Mouse (Mus musculus): ENCODE data around the gene Atf3. TPM values are rescaled to one million over a fixed set of nuclear protein-coding genes. Genes with fewer than 3 reads are reported as not detected.

The Atf3 gene
- polyA plus RNA-seq (2011; ENCODE audit: insufficient read depth, insufficient read length, low replicate concordance, missing spikeins) = 8.4 TPM in 1 of 2 replicates, not detected in the other

DNA sequence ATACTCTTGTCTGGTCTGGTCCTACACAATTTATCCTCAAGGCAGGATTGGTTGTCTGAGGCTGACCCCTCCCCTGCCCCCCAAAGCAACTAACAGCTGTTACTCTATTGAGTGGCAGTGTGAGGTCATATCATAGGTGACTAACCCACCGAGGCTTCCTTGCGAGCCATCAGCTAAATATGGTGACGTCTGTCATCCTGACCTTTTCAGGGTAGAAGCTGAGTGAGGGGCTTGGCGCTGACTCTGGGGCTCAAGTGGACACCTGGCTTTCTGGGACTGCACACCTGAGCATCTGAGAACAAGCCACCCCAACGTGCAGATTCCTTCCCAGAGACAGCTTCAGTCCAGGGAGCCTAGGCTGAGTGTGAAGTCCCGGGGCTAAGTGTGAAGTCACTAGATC, at the start of gene Atf3:
Atf3 (minus strand) TSS at position 101 of the 400 bp plus-strand sequence.
- Histone ChIP-seq H3K4me1 (ENCODE audit: control insufficient read depth, insufficient read depth, low read length) (no peaks in the 10 kb centered on the region), H3K27ac (ENCODE audit: control insufficient read depth, insufficient read depth, low read depth, low read length, poor library complexity) (no peak within 1 kb of the TSS), H3K4me3 (replicated peaks; ENCODE audit: control insufficient read depth, low read depth, low read length) (no peak within 1 kb of the TSS)
- TF ChIP-seq CTCF (IDR thresholded peaks at IDR 0.05; ENCODE audit: control insufficient read depth, insufficient read depth, low read length) (no peak), POLR2A (IDR thresholded peaks at IDR 0.05; ENCODE audit: borderline replicate concordance, control insufficient read depth, low read depth, low read length) (no peak)
- WGBS = 67% methylated on average over 6 of the region's 6 CpGs

DNA sequence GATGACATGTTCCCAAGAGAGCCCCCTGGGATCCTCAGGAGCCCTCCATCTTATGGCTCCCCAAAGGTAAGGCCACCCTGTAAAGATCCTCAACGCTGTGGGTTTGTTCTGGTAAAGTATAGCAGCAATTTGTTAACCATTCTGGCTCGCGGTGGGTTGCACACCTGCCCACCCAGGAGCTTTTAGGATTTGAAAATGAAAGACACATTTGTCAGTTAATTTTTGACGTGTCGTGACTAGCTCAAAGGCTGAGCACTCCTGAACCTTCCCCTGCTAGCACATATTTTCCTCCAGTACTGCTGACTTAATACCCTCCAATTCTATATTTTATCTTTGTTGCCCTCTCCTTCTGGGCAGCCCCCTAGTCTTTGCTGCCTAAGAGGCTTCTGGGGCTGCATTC, 49.3 kb upstream of the Atf3 start:
- TF ChIP-seq POLR2A (IDR thresholded peaks at IDR 0.05; ENCODE audit: borderline replicate concordance, control insufficient read depth, low read depth, low read length) (no peak), CTCF (IDR thresholded peaks at IDR 0.05; ENCODE audit: control insufficient read depth, insufficient read depth, low read length) (no peak)
- no peak overlapping the region for H3K27ac ChIP-seq (ENCODE audit: control insufficient read depth, insufficient read depth, low read depth, low read length, poor library complexity)

DNA sequence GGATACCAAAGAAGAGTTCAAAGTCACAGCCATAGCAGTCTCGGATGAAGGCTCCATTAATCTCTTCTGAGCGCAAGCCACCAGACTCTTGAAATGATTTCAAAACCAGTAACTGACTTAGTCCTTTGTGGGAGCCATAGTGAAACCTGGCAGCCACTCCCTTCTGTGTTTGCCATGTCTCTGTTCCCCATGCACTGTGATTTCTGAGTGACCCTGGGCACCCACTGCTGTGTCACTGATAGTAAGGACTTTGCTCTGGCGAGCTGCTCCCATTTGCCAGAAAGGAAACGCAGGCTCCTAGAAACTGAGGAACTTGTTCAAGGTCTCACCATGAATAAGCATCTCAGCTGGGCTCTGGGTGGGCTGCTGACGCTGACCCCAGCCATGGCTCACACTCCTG, 45.6 kb upstream of the Atf3 start:
- 67% methylated on average over 5 of the region's 5 CpGs for WGBS
- peaks cover 2% of the 10 kb centered on the region; the same call in 1 of the 2 replicates for H3K4me1 ChIP-seq (ENCODE audit: control insufficient read depth, insufficient read depth, low read length)
- H3K4me3 ChIP-seq (replicated peaks; ENCODE audit: control insufficient read depth, low read depth, low read length) = no peak overlapping the region
- no peak for TF ChIP-seq POLR2A (IDR thresholded peaks at IDR 0.05; ENCODE audit: borderline replicate concordance, control insufficient read depth, low read depth, low read length)
- no peak for TF ChIP-seq CTCF (IDR thresholded peaks at IDR 0.05; ENCODE audit: control insufficient read depth, insufficient read depth, low read length)
- H3K27ac ChIP-seq (ENCODE audit: control insufficient read depth, insufficient read depth, low read depth, low read length, poor library complexity) = no peak overlapping the region

More for the DNA sequence above, 49.3 kb upstream of the Atf3 start:
- peaks cover 3% of the 10 kb centered on the region; the same call in 1 of the 2 replicates for H3K4me1 ChIP-seq (ENCODE audit: control insufficient read depth, insufficient read depth, low read length)
- 79% methylated on average over 5 of the region's 5 CpGs for WGBS
- H3K4me3 ChIP-seq (replicated peaks; ENCODE audit: control insufficient read depth, low read depth, low read length) = no peak overlapping the region

DNA sequence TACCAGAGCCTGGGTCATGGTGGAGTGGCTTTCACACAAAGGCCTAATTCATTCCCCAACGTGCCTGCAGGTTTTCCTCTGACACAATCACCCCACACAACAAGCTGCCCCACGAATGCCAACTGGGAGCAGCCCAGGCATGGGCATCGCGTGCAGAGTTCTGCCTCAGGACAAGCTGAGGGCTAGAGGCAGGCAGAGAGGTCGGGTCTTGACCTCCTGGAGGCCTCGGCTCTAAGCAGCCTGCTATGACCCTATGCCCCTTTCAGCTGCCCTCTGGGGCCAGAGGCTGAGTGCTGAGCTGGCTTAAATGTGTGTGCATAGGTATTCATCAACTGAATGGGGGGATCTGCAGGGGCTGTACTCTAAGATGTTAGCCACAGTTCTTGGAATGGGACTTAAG, 44.0 kb upstream of the Atf3 start:
- peaks cover 2% of the 10 kb centered on the region; the same call in 1 of the 2 replicates for H3K4me1 ChIP-seq (ENCODE audit: control insufficient read depth, insufficient read depth, low read length)
- H3K27ac ChIP-seq (ENCODE audit: control insufficient read depth, insufficient read depth, low read depth, low read length, poor library complexity) = no peak overlapping the region
- WGBS = 69% methylated on average over 6 of the region's 6 CpGs
- H3K4me3 ChIP-seq (replicated peaks; ENCODE audit: control insufficient read depth, low read depth, low read length) = no peak overlapping the region
- no peak for TF ChIP-seq POLR2A (IDR thresholded peaks at IDR 0.05; ENCODE audit: borderline replicate concordance, control insufficient read depth, low read depth, low read length)
- TF ChIP-seq CTCF (IDR thresholded peaks at IDR 0.05; ENCODE audit: control insufficient read depth, insufficient read depth, low read length) = no peak

DNA sequence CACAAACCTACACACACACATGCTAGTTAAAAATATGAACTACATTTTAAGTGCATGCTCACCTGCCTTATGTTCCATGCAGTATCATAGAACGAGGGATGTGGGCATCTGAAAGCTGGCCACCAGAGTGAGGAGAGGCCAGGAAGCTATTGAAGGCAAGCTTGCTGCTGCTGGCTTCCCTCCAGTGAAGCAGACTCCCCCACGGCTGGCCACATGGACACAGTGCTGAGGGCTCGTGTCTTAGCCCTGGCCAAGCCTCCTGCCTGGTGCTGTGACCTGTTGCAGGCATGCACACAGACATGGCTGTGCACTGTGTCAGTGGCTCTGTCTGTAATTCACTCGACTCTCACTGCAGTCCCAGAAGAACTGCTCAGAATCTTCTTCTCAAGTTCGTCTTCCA, 41.8 kb upstream of the Atf3 start:
- Histone ChIP-seq H3K4me1 (ENCODE audit: control insufficient read depth, insufficient read depth, low read length) (no peaks in the 10 kb centered on the region; the same call in 1 of the 2 replicates), H3K4me3 (replicated peaks; ENCODE audit: control insufficient read depth, low read depth, low read length) (no peak overlapping the region), H3K27ac (ENCODE audit: control insufficient read depth, insufficient read depth, low read depth, low read length, poor library complexity) (no peak overlapping the region)
- TF ChIP-seq POLR2A (IDR thresholded peaks at IDR 0.05; ENCODE audit: borderline replicate concordance, control insufficient read depth, low read depth, low read length) (no peak), CTCF (IDR thresholded peaks at IDR 0.05; ENCODE audit: control insufficient read depth, insufficient read depth, low read length) (no peak)
- 23% methylated on average over 5 of the region's 5 CpGs for WGBS

DNA sequence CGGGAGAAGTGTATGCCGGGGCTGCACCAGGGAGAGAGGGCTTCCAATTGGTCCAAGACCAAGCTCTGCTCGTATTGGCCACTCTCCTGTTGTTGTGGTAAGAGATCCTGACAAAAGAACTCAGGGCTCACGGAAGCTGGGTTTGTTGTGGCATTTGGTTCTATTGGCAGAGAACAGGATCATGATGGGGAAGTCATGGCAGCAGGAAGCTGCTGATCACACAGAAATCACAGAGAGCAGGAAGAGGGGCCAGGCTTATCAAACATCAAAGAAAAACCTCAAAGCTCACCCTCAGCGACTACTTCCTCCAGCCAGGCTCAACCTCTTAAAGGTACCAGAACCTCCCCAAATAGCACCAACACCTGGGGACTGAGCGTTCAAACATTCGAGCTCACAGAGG, 41.3 kb upstream of the Atf3 start:
- Histone ChIP-seq H3K4me1 (ENCODE audit: control insufficient read depth, insufficient read depth, low read length) (peaks cover 3% of the 10 kb centered on the region), H3K27ac (ENCODE audit: control insufficient read depth, insufficient read depth, low read depth, low read length, poor library complexity) (no peak overlapping the region), H3K4me3 (replicated peaks; ENCODE audit: control insufficient read depth, low read depth, low read length) (no peak overlapping the region)
- TF ChIP-seq POLR2A (IDR thresholded peaks at IDR 0.05; ENCODE audit: borderline replicate concordance, control insufficient read depth, low read depth, low read length) (no peak), CTCF (IDR thresholded peaks at IDR 0.05; ENCODE audit: control insufficient read depth, insufficient read depth, low read length) (no peak)
- under 1% methylated on average over 7 of the region's 7 CpGs for WGBS

DNA sequence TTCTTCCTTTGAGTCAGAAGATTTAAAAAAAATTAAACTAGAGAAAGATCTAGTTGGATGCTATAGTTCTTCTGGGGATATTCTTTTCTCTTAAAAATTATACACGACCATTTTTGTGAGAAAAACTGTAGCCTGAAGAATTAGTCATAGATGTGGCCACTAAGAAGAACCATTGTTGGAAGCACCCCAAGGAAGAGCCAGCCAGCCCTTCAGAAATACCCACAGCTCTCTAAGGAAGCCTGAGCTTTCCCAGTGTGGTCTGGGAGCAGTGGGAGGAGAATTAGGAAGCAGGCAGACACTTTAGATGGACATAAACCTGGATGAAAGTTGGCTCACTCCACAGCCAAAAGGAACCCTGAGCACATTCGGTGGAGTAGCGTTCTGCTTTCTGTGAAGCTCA, 40.7 kb upstream of the Atf3 start:
- H3K4me3 ChIP-seq (replicated peaks; ENCODE audit: control insufficient read depth, low read depth, low read length) = no peak overlapping the region
- peaks cover 3% of the 10 kb centered on the region for H3K4me1 ChIP-seq (ENCODE audit: control insufficient read depth, insufficient read depth, low read length)
- TF ChIP-seq POLR2A (IDR thresholded peaks at IDR 0.05; ENCODE audit: borderline replicate concordance, control insufficient read depth, low read depth, low read length) = no peak
- 25% methylated on average over 3 of the region's 3 CpGs for WGBS
- no peak overlapping the region for H3K27ac ChIP-seq (ENCODE audit: control insufficient read depth, insufficient read depth, low read depth, low read length, poor library complexity)

DNA sequence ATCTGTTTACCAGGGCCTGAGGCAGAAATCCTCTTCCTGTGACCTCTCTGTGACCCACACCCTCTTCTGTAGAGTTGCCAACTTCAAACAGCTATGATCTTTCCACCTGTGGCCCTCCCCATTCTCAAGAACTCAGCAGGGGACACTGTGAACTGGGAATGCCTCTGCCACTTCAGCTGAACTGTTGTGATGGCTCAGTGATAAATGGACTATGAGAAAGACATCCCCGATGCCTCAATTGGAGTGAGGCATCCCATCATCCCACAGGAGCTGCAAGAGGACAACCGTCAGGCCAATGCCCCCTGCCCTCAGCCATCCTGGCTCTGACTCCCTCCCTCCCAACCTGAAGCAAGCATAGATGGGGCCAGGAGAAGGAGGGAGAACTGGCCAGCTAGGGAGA, 40.1 kb upstream of the Atf3 start:
- no peak overlapping the region for H3K27ac ChIP-seq (ENCODE audit: control insufficient read depth, insufficient read depth, low read depth, low read length, poor library complexity)
- no peak overlapping the region for H3K4me3 ChIP-seq (replicated peaks; ENCODE audit: control insufficient read depth, low read depth, low read length)
- WGBS = 85% methylated on average over 2 of the region's 2 CpGs
- no peak for TF ChIP-seq CTCF (IDR thresholded peaks at IDR 0.05; ENCODE audit: control insufficient read depth, insufficient read depth, low read length)
- TF ChIP-seq POLR2A (IDR thresholded peaks at IDR 0.05; ENCODE audit: borderline replicate concordance, control insufficient read depth, low read depth, low read length) = no peak
- peaks cover 3% of the 10 kb centered on the region for H3K4me1 ChIP-seq (ENCODE audit: control insufficient read depth, insufficient read depth, low read length)

DNA sequence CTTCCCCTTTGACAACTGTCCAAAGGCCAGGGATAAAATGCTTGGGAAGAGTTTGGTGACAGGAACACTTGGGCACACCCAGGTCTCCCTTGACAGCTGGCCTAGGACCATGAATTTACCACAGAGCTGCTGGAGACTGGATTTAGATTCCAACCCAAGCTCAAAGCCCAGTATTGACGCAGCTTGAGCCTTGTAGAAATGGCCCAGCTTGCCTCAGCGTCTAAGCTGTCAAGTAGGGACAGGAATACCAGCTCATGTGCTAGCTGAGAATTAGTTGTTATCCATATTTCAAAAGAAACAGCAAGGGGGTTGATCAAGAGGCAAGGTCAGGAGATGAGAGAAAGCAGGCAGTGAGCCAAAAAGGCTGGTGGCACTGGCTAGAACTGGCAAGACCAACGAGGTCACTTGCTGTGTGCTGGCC, 39.5 kb upstream of the Atf3 start:
- WGBS = 64% methylated on average over 3 of the region's 3 CpGs
- TF ChIP-seq CTCF (IDR thresholded peaks at IDR 0.05; ENCODE audit: control insufficient read depth, insufficient read depth, low read length) = no peak
- TF ChIP-seq POLR2A (IDR thresholded peaks at IDR 0.05; ENCODE audit: borderline replicate concordance, control insufficient read depth, low read depth, low read length) = no peak
- Histone ChIP-seq H3K4me1 (ENCODE audit: control insufficient read depth, insufficient read depth, low read length) (peaks cover 3% of the 10 kb centered on the region), H3K27ac (ENCODE audit: control insufficient read depth, insufficient read depth, low read depth, low read length, poor library complexity) (no peak overlapping the region), H3K4me3 (replicated peaks; ENCODE audit: control insufficient read depth, low read depth, low read length) (no peak overlapping the region)
